Mouse (Mus musculus): ENCODE measurements at regions not wholly inside any gene's neighbourhood (a gene's known extent, or its start where the extent isn't known, plus 50 kb on each side); places are given as distances from the start of the nearest gene placed in this dataset.

DNA sequence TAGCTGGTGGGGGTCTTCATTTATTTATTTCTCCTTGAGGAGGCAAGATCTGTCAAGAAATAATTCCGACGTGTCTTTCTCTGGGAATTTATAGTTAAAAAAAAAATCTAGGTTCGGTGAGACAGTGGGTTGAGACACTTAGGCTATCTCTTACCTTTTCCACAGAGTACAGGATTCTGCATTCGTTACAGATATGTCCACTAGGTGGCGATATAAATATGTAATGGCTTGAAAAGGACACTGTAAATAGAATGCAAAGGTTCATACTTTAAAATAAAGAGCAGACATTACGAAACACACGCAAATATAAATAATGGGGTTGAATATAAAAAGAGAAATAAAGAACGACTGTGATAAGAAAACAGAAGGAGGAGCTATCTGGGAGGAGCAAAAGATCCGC is 517.5 kb downstream of the Cps1 start:
- peak; percentile 29 for DNase-seq (ENCODE audit: extremely low spot score)

GRCm38 (mm10) chr1:67640766-67641165 is 517.9 kb downstream of the Cps1 start:
- DNase-seq (ENCODE audit: extremely low spot score): no peak

DNA sequence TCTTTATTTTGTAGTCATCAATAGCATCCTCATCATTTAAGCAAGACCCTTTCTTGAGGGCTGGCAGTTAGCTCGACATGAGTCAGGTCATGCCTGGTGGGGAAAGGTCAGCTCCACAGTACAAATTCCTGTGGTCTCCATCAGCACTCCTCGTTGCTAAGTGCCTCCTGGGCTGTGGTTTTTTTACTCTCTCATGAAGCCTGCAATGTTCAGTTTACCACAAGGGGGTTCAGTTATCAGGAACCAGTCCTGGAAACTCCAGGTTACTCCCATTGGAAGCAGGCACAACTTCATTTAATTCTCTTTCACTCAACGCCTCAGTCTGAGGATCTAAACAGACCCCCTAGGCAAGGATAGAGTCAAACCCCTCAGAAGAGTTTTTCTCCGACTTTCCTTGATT is 520.8 kb downstream of the Cps1 start:
- DNase-seq (ENCODE audit: extremely low spot score): no peak
